25 mouse cellular contexts compared by ENCODE assay signal in the genomic region with DNA sequence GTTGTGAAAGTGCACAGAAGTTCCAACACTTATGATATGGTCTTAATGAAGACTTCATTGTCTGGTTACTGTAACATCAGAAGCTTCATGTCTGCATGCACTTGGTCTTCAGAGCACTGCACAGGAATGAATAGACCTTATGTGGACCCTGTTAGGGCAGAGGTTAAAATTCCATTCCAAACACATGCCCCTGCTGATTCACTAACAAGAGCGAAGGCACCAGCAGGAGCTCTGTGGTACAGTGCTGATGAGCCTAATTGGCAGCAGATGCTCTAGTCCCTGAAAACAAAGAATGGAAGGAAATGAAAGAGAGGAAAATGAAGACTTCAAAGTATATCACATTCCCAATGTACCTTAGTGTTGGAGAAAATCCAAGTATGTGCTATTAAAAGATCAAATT.
DNase-seq lines count a peak whose midpoint lies in the region; ATAC-seq lines count a peak whose summit lies in the region.
"Had no signal": no experiment of that assay in that cellular context is flagged by ENCODE, and none has a peak within 500 bp of the region (broad histone marks: within the 10 kb centered on the region; RNA-seq: fewer than 3 reads in every experiment).

No protein-coding gene starts in this region.

- H3K9ac ChIP-seq in embryonic facial prominence, embryonic 14.5 days (ENCODE audit: low read depth, low read length), result no peak overlapping the region
- H3K9ac ChIP-seq in midbrain, embryonic 13.5 days (replicated peaks), result no peak overlapping the region
- H3K9ac ChIP-seq: embryonic facial prominence, embryonic 15.5 days; heart, embryonic 12.5 days; hindbrain, embryonic 12.5 days; intestine, embryonic 15.5 days had no signal

- WGBS in embryonic facial prominence, embryonic 14.5 days, result 19% methylated on average over 1 of the region's 1 CpGs
- WGBS in midbrain, embryonic 13.5 days, result 73% methylated on average over 1 of the region's 1 CpGs

- no peak overlapping the region for H3K27ac ChIP-seq in embryonic facial prominence, embryonic 14.5 days (replicated peaks; ENCODE audit: low read depth, low read length)
- no peak overlapping the region for H3K27ac ChIP-seq in midbrain, embryonic 13.5 days
- H3K27ac ChIP-seq: embryonic facial prominence, embryonic 15.5 days; forebrain, embryonic 10.5 days; heart, adult 2 months; hindbrain, embryonic 12.5 days; hindbrain, postnatal 0 days; intestine, embryonic 15.5 days had no signal

- no peak overlapping the region for H3K4me3 ChIP-seq in embryonic facial prominence, embryonic 14.5 days (ENCODE audit: low read depth, low read length)
- H3K4me3 ChIP-seq in midbrain, embryonic 13.5 days (replicated peaks), result no peak overlapping the region
- H3K4me3 ChIP-seq: embryonic facial prominence, embryonic 15.5 days; erythroblast, embryonic 14.5 days; forebrain, embryonic 10.5 days; heart, adult 2 months; heart, embryonic 12.5 days; hindbrain, embryonic 12.5 days; intestine, embryonic 15.5 days had no signal

- H3K36me3 ChIP-seq in embryonic facial prominence, embryonic 14.5 days (ENCODE audit: control insufficient read depth, insufficient read depth, low read length), result no peaks in the 10 kb centered on the region
- no peaks in the 10 kb centered on the region for H3K36me3 ChIP-seq in midbrain, embryonic 13.5 days
- H3K36me3 ChIP-seq: embryonic facial prominence, embryonic 15.5 days; forebrain, embryonic 10.5 days; heart, embryonic 12.5 days; hindbrain, embryonic 12.5 days; intestine, embryonic 15.5 days had no signal

- no peaks in the 10 kb centered on the region for H3K27me3 ChIP-seq in embryonic facial prominence, embryonic 14.5 days (replicated peaks; ENCODE audit: control insufficient read depth, insufficient read depth, low read length)
- H3K27me3 ChIP-seq in midbrain, embryonic 13.5 days, result no peaks in the 10 kb centered on the region
- H3K27me3 ChIP-seq: CH12.LX; embryonic facial prominence, embryonic 15.5 days; heart, embryonic 12.5 days; hindbrain, embryonic 12.5 days; intestine, embryonic 15.5 days had no signal

- peak; percentile 21 for DNase-seq in retina, postnatal 1 day
- no peak for DNase-seq in retina, embryonic 14.5 days (ENCODE audit: low spot score)
- DNase-seq in embryo, embryonic 11 days, result peak; percentile 33
- DNase-seq in embryonic facial prominence, embryonic 14.5 days (ENCODE audit: low spot score), result peak; percentile 23
- DNase-seq in heart, adult 18-20 months, result no peak
- no peak for DNase-seq in gastrocnemius, postnatal 4 days (ENCODE audit: low spot score in 2 of 2)
- DNase-seq in adrenal gland, adult 8-10 months, result no peak
- DNase-seq: adrenal gland, adult 2 months; adrenal gland, postnatal 36 days; cerebellum, adult 11-12 months; cerebellum, adult 9-10 months; cerebellum, postnatal 25 days; gastrocnemius, postnatal 36 days; heart, adult 2 months; kidney, adult 8-10 months had no signal

- H3K9me3 ChIP-seq in embryonic facial prominence, embryonic 14.5 days (ENCODE audit: control insufficient read depth, low read length), result no peaks in the 10 kb centered on the region
- H3K9me3 ChIP-seq in midbrain, embryonic 13.5 days, result no peaks in the 10 kb centered on the region
- H3K9me3 ChIP-seq: embryonic facial prominence, embryonic 15.5 days; forebrain, embryonic 10.5 days; heart, embryonic 12.5 days; hindbrain, embryonic 12.5 days; intestine, embryonic 15.5 days had no signal

- ATAC-seq in embryonic facial prominence, embryonic 14.5 days (ENCODE audit: low read depth), result no peak
- ATAC-seq in midbrain, embryonic 13.5 days, result no peak
- ATAC-seq: forebrain, embryonic 14.5 days; hindbrain, postnatal 0 days; intestine, embryonic 15.5 days had no signal

- 0 out of 2 replicates have a peak, but pooled peaks cover 5% of the 10 kb centered on the region for H3K4me1 ChIP-seq in embryonic facial prominence, embryonic 14.5 days (ENCODE audit: control insufficient read depth, insufficient read depth, low read length)
- no peaks in the 10 kb centered on the region for H3K4me1 ChIP-seq in midbrain, embryonic 13.5 days (replicated peaks)
- H3K4me1 ChIP-seq: embryonic facial prominence, embryonic 15.5 days; forebrain, embryonic 10.5 days; heart, embryonic 12.5 days; hindbrain, embryonic 12.5 days; intestine, embryonic 15.5 days had no signal

- H3K4me2 ChIP-seq in embryonic facial prominence, embryonic 14.5 days (ENCODE audit: low read depth, low read length), result no peak overlapping the region
- H3K4me2 ChIP-seq in midbrain, embryonic 13.5 days (replicated peaks), result no peak overlapping the region
- H3K4me2 ChIP-seq: embryonic facial prominence, embryonic 15.5 days; heart, embryonic 12.5 days; hindbrain, embryonic 12.5 days; intestine, embryonic 15.5 days had no signal

Comparison
In these comparisons a context has a peak if more than half of its experiments do, and no peak if none do; other contexts are left out.
1. DNase-seq: peak in retina, postnatal 1 day (single experiment), embryo, embryonic 11 days (single experiment) and embryonic facial prominence, embryonic 14.5 days (single experiment); none in retina, embryonic 14.5 days (single experiment), heart, adult 18-20 months (0 of 2), gastrocnemius, postnatal 4 days (0 of 2) and adrenal gland, adult 8-10 months (single experiment).